Mouse (Mus musculus) G1E (cell line): ENCODE data around the gene Ccnjl. TPM values are rescaled to one million over a fixed set of nuclear protein-coding genes. Genes with fewer than 3 reads are reported as not detected.

ENCODE experiments used
- ATAC-seq: 2 replicates; pipeline ENCODE4 v1.8.0; 2016; ENCODE audit warnings: mild to moderate bottlenecking; ENCODE audit not compliant: insufficient number of reproducible peaks, poor library complexity, low FRiP score, severe bottlenecking; ENCODE audit errors: extremely low read depth
- DNase-seq: peaks from one replicate; pipeline ENCODE4 v3.0.0; 2012; ENCODE audit warnings: low spot score
- H3K27me3 ChIP-seq: 2 replicates; pipeline ENCODE4 v1.6.1; 2012; ENCODE audit warnings: mild to moderate bottlenecking, low read length, inconsistent platforms; ENCODE audit not compliant: insufficient read depth
- H3K36me3 ChIP-seq: replicated peaks from 2 replicates; pipeline ENCODE3; 2012; ENCODE audit warnings: mild to moderate bottlenecking, inconsistent platforms
- H3K4me1 ChIP-seq: 2 replicates; pipeline ENCODE4 v1.6.1; 2012; ENCODE audit warnings: low read depth, low read length, inconsistent platforms, mixed read lengths; ENCODE audit not compliant: insufficient read depth
- H3K4me3 ChIP-seq: 2 replicates; pipeline ENCODE4 v1.5.1; 2012; ENCODE audit warnings: low read depth, mild to moderate bottlenecking, inconsistent platforms, low read length, moderate library complexity, mixed read lengths
- H3K9me3 ChIP-seq: replicated peaks from 2 replicates; pipeline ENCODE4 v1.6.1; 2012; ENCODE audit warnings: inconsistent platforms
- CTCF ChIP-seq: IDR thresholded peaks from 2 replicates; pipeline ENCODE4 v1.5.1; 2012; ENCODE audit warnings: low read depth, low read length, inconsistent platforms, mixed read lengths
- GATA1 ChIP-seq: IDR thresholded peaks from 2 replicates; pipeline ENCODE4 v1.6.1; 2012; ENCODE audit warnings: borderline replicate concordance, low read length, inconsistent platforms, mixed read lengths
- GATA2 ChIP-seq: IDR thresholded peaks from 2 replicates; pipeline ENCODE4 v1.6.1; 2012; ENCODE audit warnings: low read depth, low read length, inconsistent platforms, borderline replicate concordance
- POLR2AphosphoS5 ChIP-seq: IDR thresholded peaks from 2 replicates; pipeline ENCODE4 v1.6.1; 2012; ENCODE audit warnings: low read depth, low read length, inconsistent platforms; ENCODE audit not compliant: insufficient replicate concordance
- TAL1 ChIP-seq: conservative IDR thresholded peaks from 2 replicates; pipeline ENCODE4 v1.6.1; 2012; ENCODE audit warnings: low read depth, low read length, inconsistent platforms, mixed read lengths
- polyA plus RNA-seq: library from polyadenylated mRNA; stranded (reverse); fragments of >175 nt; gene quantifications from 2 replicates; pipeline ENCODE4 v1.2.3, GENCODE M21; 2012
- total RNA-seq, 2 experiments: library from RNA; stranded (forward) in 1 of 2; stranded (reverse) in 1 of 2; fragments of 200-1000 nt in 1 of 2; fragments of >200 nt in 1 of 2; fragmentation: Nextera tagmentation in 1 of 2; gene quantifications; 2 replicates each; pipeline ENCODE4 v1.2.3; 2014 to 2017

The Ccnjl gene
- total and polyA plus RNA-seq, 3 experiments = 0.16 TPM; not detected in 2

- DNase-seq (no peak), ATAC-seq (no peak)
- no peaks in the 10 kb centered on the region for H3K4me1 ChIP-seq
- H3K36me3 ChIP-seq = no peaks in the 10 kb centered on the region
- no peaks in the 10 kb centered on the region for H3K9me3 ChIP-seq
- H3K4me3 ChIP-seq = no peak overlapping the region
- no peak for TF ChIP-seq GATA1
- TF ChIP-seq CTCF = no peak
- TF ChIP-seq TAL1 = no peak
- no peaks in the 10 kb centered on the region; the same call in 1 of the 2 replicates for H3K27me3 ChIP-seq
These were observed 20.3 kb downstream of the Ccnjl start for GRCm38 (mm10) chr11:43548657-43549435.

- H3K4me3 ChIP-seq = no peak overlapping the region
- no peak for TF ChIP-seq POLR2AphosphoS5
- no peak for TF ChIP-seq TAL1
- TF ChIP-seq GATA2 = no peak
- TF ChIP-seq GATA1 = no peak
- no peak for TF ChIP-seq CTCF
- H3K27me3 ChIP-seq = no peaks in the 10 kb centered on the region; the same call in 1 of the 2 replicates
- H3K4me1 ChIP-seq = no peaks in the 10 kb centered on the region
- no peaks in the 10 kb centered on the region for H3K9me3 ChIP-seq
- ATAC-seq (no peak), DNase-seq (no peak)
- no peaks in the 10 kb centered on the region for H3K36me3 ChIP-seq
These were observed 21.1 kb downstream of the Ccnjl start for GRCm38 (mm10) chr11:43549701-43550100.

DNA sequence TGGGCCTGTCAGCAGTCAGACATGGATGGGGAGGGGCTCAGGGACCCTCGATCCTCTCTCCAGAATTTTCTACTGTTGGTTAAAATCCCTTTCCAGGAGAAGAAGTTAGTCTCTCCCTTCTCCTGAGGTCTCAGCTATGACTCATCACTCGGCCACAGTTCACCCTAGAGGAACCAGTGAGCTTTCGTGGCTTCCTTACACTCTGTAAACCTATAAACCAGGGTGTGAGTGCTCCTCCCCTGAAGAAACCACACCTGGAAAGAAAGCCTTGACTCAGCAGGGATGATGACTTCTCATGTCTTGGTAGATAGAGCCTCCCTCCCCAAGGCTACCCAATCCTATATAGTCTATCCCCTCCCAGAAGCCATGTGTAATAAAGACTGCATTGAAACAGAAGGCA is 23.2 kb downstream of the Ccnjl start:
- Histone ChIP-seq H3K4me1 (no peaks in the 10 kb centered on the region), H3K4me3 (no peak overlapping the region), H3K27me3 (no peaks in the 10 kb centered on the region; the same call in 1 of the 2 replicates), H3K36me3 (no peaks in the 10 kb centered on the region), H3K9me3 (no peaks in the 10 kb centered on the region)
- DNase-seq = no peak
- TF ChIP-seq POLR2AphosphoS5 (no peak), CTCF (no peak), GATA1 (no peak), TAL1 (no peak), GATA2 (no peak)
- no peak for ATAC-seq

- Histone ChIP-seq H3K4me1 (no peaks in the 10 kb centered on the region), H3K36me3 (no peaks in the 10 kb centered on the region), H3K9me3 (no peaks in the 10 kb centered on the region), H3K27me3 (no peaks in the 10 kb centered on the region; the same call in 1 of the 2 replicates), H3K4me3 (no peak overlapping the region)
- DNase-seq = no peak
- no peak for ATAC-seq
- TF ChIP-seq CTCF (no peak), GATA1 (no peak), TAL1 (no peak), GATA2 (no peak), POLR2AphosphoS5 (no peak)
These were observed 24.1 kb downstream of the Ccnjl start for GRCm38 (mm10) chr11:43552675-43553074.

DNA sequence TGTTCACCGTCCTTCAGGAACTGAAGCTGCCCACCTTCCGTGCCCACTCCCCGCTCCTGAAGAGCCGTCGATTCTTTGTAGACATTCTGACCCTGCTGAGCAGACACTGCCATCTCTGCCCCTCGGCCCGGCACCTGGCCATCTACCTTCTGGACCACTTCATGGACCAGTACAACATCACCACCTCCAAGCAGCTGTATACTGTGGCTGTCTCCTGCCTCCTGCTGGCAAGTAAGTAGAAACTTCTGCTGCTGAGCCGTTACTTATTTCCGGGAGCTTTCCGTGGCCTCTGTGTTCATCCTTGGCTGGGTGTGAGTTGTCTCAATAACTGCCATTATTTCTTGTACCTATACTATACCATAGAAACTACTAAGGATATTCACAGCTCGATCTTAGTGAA is 28.0 kb downstream of the Ccnjl start:
- no peaks in the 10 kb centered on the region for H3K36me3 ChIP-seq
- ATAC-seq = no peak
- H3K27me3 ChIP-seq = no peaks in the 10 kb centered on the region
- H3K9me3 ChIP-seq = no peaks in the 10 kb centered on the region
- no peak overlapping the region for H3K4me3 ChIP-seq
- DNase-seq = no peak
- H3K4me1 ChIP-seq = no peaks in the 10 kb centered on the region
- no peak for TF ChIP-seq POLR2AphosphoS5
- no peak for TF ChIP-seq GATA1
- TF ChIP-seq GATA2 = no peak
- no peak for TF ChIP-seq CTCF
- no peak for TF ChIP-seq TAL1

GRCm38 (mm10) chr11:43559515-43560292 is 31.1 kb downstream of the Ccnjl start:
- ATAC-seq (no peak), DNase-seq (no peak)
- H3K36me3 ChIP-seq = no peaks in the 10 kb centered on the region
- no peak for TF ChIP-seq CTCF
- TF ChIP-seq POLR2AphosphoS5 = no peak
- TF ChIP-seq GATA1 = no peak
- no peak for TF ChIP-seq GATA2
- no peaks in the 10 kb centered on the region for H3K9me3 ChIP-seq
- no peak overlapping the region for H3K4me3 ChIP-seq
- H3K27me3 ChIP-seq = peaks cover 6% of the 10 kb centered on the region; the same call in 1 of the 2 replicates
- H3K4me1 ChIP-seq = no peaks in the 10 kb centered on the region
